Mouse (Mus musculus): ENCODE data around the gene Wfdc10. TPM values are rescaled to one million over a fixed set of nuclear protein-coding genes. Genes with fewer than 3 reads are reported as not detected.
"Not testable (repeated sequence)": the region's sequence is repeated elsewhere in the genome, so short reads cannot be mapped to it uniquely, and the experiment has no call there.

Wfdc10 gene
- not detected in 2 replicates for polyA plus RNA-seq (2014; fragmentation: Nextera tagmentation; extraction: Ambion mirVana)

DNA sequence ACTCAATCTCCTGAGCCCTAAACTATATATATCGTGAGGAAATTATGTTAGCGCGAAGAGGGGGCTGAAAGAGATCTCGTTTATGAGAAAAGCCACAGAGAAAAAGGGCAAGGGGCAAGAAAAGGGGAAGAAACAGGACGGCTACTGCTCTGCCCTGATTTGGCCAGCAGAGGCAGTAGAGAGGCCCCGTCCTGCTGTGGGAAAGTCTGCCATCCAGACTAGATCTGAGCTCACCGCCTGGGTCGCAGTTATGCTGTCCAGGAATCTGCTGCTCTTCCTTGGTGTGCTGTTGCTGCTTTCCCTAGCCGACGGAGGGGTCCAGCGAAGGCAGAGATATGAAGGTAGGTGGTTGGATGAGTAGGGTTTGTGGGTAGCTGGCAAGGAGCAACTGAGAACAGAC, at the start of gene Wfdc10:
Wfdc10 (plus strand) TSS at position 189 of the 400 bp plus-strand sequence.
- DNase-seq (ENCODE audit: low spot score, missing footprints), result peak; percentile 93
- Histone ChIP-seq H3K4me3 (ENCODE audit: low read depth, low read length) (no peak within 1 kb of the TSS), H3K27me3 (ENCODE audit: control insufficient read depth, insufficient read depth, low read length) (no peaks in the 10 kb centered on the region), H3K4me2 (no peak within 1 kb of the TSS), H3K9ac (ENCODE audit: low read length) (no peak within 1 kb of the TSS), H3K4me1 (ENCODE audit: control insufficient read depth, insufficient read depth, low read length) (no peaks in the 10 kb centered on the region), H3K27ac (ENCODE audit: low read depth, low read length) (no peak within 1 kb of the TSS), H3K36me3 (ENCODE audit: control insufficient read depth, insufficient read depth, low read length) (no peaks in the 10 kb centered on the region), H3K9me3 (ENCODE audit: control insufficient read depth, low read length) (no peaks in the 10 kb centered on the region)
- ATAC-seq (ENCODE audit: low FRiP score), result no peak
- WGBS, result 23% methylated on average over 11 of the region's 11 CpGs

DNA sequence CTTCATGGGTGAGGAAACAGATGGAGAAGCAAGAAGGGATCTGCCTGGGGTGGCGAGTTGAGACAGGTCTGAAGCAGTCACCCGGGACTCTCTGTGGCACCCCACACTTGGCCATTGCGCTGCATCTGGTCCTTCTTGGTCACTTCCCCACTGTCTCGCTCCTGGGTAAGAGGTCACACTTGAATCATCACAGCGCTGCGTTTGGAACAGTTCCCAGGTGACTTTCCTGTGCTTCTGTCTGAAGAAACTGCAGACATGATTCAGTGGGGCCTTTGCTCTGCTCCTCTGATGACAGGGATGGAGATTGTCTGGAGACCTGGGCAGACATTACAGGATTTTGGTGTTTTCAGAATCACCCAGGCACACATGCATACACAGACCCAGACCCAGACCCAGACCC, 47.1 kb upstream of the Wfdc10 start:
- ATAC-seq (ENCODE audit: low FRiP score) (no peak), DNase-seq (ENCODE audit: low spot score, missing footprints) (no peak)
- WGBS, result 82% methylated on average over 6 of the region's 6 CpGs
- Histone ChIP-seq H3K36me3 (ENCODE audit: control insufficient read depth, insufficient read depth, low read length) (no peaks in the 10 kb centered on the region), H3K27me3 (ENCODE audit: control insufficient read depth, insufficient read depth, low read length) (no peaks in the 10 kb centered on the region), H3K4me2 (no peak overlapping the region), H3K9ac (ENCODE audit: low read length) (no peak overlapping the region), H3K4me3 (ENCODE audit: low read depth, low read length) (no peak overlapping the region), H3K27ac (ENCODE audit: low read depth, low read length) (no peak overlapping the region), H3K9me3 (ENCODE audit: control insufficient read depth, low read length) (no peaks in the 10 kb centered on the region), H3K4me1 (ENCODE audit: control insufficient read depth, insufficient read depth, low read length) (no peaks in the 10 kb centered on the region)

- H3K27ac ChIP-seq (ENCODE audit: low read depth, low read length); H3K4me1 ChIP-seq (ENCODE audit: control insufficient read depth, insufficient read depth, low read length); H3K4me3 ChIP-seq (ENCODE audit: low read depth, low read length); DNase-seq (ENCODE audit: low spot score, missing footprints); H3K36me3 ChIP-seq (ENCODE audit: control insufficient read depth, insufficient read depth, low read length); H3K9me3 ChIP-seq (ENCODE audit: control insufficient read depth, low read length); H3K9ac ChIP-seq (ENCODE audit: low read length); ATAC-seq (ENCODE audit: low FRiP score); H3K4me2 ChIP-seq; H3K27me3 ChIP-seq (ENCODE audit: control insufficient read depth, insufficient read depth, low read length): not testable (repeated sequence)
- 74% methylated on average over 8 of the region's 8 CpGs for WGBS
Observed at GRCm38 (mm10) chr2:164613471-164613870, 42.4 kb upstream of the Wfdc10 start, which contains the start of the genes Wfdc6b and Wfdc8. TSS of gene Wfdc6b (plus strand) at chr2:164613522. TSS of gene Wfdc8 (minus strand) at chr2:164613626.

DNA sequence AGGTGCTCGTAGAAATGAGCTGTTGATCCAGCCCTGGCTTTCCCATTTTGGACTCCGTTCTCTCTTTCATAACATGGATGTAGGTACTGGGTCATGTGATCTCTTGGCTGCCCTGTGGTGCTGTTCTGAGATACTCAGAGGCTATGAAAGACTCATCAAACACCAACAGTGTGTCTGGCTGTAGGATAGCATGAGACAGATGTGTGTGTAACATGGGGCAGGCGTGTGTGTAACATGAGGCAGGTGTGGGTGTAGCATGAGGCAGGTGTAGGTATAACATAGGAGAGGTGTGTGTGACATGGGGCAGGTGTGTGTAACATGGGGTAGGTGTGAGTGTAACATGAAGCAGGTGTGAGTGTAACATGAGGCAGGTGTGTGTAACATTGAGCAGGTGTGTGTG, 40.5 kb upstream of the Wfdc10 start:
- H3K9ac ChIP-seq (ENCODE audit: low read length), result no peak overlapping the region

DNA sequence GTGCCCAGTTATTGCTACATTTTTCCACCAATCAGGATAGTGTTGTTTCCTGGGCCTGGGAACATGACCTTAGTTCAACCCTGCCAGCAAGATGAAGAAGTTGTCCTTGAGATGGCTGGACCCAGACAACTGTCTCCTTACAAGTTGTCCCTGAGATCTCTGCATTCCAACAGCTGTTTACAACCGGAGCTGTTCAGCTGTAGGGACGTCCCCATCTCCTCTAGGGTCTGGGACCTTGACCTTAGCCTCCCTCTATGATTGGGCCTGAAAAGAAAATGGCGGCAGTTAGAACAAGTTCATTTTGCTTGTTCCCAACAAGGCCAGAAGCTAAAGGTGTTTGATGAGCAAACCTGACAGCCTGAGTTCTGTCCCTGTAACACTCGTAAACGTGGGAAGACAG, 36.8 kb upstream of the Wfdc10 start:
- Histone ChIP-seq H3K4me2 (no peak overlapping the region), H3K27ac (ENCODE audit: low read depth, low read length) (no peak overlapping the region), H3K36me3 (ENCODE audit: control insufficient read depth, insufficient read depth, low read length) (no peaks in the 10 kb centered on the region), H3K9ac (ENCODE audit: low read length) (no peak overlapping the region), H3K9me3 (ENCODE audit: control insufficient read depth, low read length) (no peaks in the 10 kb centered on the region), H3K4me3 (ENCODE audit: low read depth, low read length) (no peak overlapping the region), H3K27me3 (ENCODE audit: control insufficient read depth, insufficient read depth, low read length) (no peaks in the 10 kb centered on the region), H3K4me1 (ENCODE audit: control insufficient read depth, insufficient read depth, low read length) (no peaks in the 10 kb centered on the region)
- DNase-seq (ENCODE audit: low spot score, missing footprints) (no peak), ATAC-seq (ENCODE audit: low FRiP score) (no peak)
- WGBS, result 86% methylated on average over 5 of the region's 5 CpGs

More for the DNA sequence above, 40.5 kb upstream of the Wfdc10 start:
- H3K4me2 ChIP-seq, result no peak overlapping the region
- no peak overlapping the region for H3K27ac ChIP-seq (ENCODE audit: low read depth, low read length)
- no peak for DNase-seq (ENCODE audit: low spot score, missing footprints)
- H3K4me3 ChIP-seq (ENCODE audit: low read depth, low read length), result no peak overlapping the region
- no peaks in the 10 kb centered on the region for H3K36me3 ChIP-seq (ENCODE audit: control insufficient read depth, insufficient read depth, low read length)
- H3K9me3 ChIP-seq (ENCODE audit: control insufficient read depth, low read length), result no peaks in the 10 kb centered on the region
- no peaks in the 10 kb centered on the region for H3K27me3 ChIP-seq (ENCODE audit: control insufficient read depth, insufficient read depth, low read length)
- H3K4me1 ChIP-seq (ENCODE audit: control insufficient read depth, insufficient read depth, low read length), result no peaks in the 10 kb centered on the region
- ATAC-seq (ENCODE audit: low FRiP score), result no peak
- 80% methylated on average over 3 of the region's 3 CpGs for WGBS

DNA sequence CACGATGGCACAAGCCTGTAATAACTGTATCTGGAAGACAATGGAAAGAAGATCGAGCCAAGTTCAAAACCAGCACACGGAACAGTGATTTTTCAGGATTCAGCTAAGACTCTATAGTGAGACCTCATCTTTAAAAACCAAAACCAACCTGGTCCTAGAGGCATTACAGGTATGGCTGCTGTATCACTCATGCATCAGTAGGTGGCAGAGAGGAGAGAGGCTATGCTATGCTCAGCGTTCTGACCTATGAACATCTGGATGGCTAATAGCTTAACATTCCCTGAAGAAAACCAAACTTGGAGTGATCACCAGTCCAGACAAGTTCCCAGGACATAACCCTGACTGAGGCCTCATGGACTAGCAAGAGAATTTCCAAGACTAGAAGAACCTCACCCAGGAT, 34.1 kb upstream of the Wfdc10 start:
- Histone ChIP-seq H3K4me3 (ENCODE audit: low read depth, low read length) (no peak overlapping the region), H3K27me3 (ENCODE audit: control insufficient read depth, insufficient read depth, low read length) (no peaks in the 10 kb centered on the region), H3K36me3 (ENCODE audit: control insufficient read depth, insufficient read depth, low read length) (no peaks in the 10 kb centered on the region), H3K4me2 (no peak overlapping the region), H3K4me1 (ENCODE audit: control insufficient read depth, insufficient read depth, low read length) (no peaks in the 10 kb centered on the region), H3K9me3 (ENCODE audit: control insufficient read depth, low read length) (no peaks in the 10 kb centered on the region), H3K27ac (ENCODE audit: low read depth, low read length) (no peak overlapping the region), H3K9ac (ENCODE audit: low read length) (no peak overlapping the region)
- no peak for DNase-seq (ENCODE audit: low spot score, missing footprints)
- ATAC-seq (ENCODE audit: low FRiP score), result no peak
- 88% methylated on average over 4 of the region's 4 CpGs for WGBS

DNA sequence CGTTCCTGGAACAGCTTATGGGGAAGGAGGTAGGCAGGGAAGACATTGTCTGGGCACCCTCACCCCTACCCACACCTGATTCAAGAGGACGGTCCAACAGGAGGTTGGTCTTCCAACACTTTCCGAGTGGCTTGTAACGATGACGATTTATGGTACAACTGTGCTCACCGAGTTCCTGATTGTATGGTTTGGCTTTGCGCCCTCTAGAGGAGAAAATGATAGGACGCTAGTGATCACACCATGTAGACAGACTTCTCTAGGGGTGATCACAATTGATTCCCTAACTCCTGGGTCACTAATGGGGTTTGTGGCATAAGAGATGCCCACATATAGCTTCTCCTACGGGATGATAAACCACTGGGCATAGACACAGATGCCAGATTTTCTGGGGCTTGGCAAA, 20.6 kb upstream of the Wfdc10 start:
- Histone ChIP-seq H3K4me2 (no peak overlapping the region), H3K9ac (ENCODE audit: low read length) (no peak overlapping the region), H3K36me3 (ENCODE audit: control insufficient read depth, insufficient read depth, low read length) (no peaks in the 10 kb centered on the region), H3K27me3 (ENCODE audit: control insufficient read depth, insufficient read depth, low read length) (no peaks in the 10 kb centered on the region), H3K4me3 (ENCODE audit: low read depth, low read length) (no peak overlapping the region), H3K27ac (ENCODE audit: low read depth, low read length) (no peak overlapping the region), H3K9me3 (ENCODE audit: control insufficient read depth, low read length) (no peaks in the 10 kb centered on the region; the same call in 1 of the 2 replicates), H3K4me1 (ENCODE audit: control insufficient read depth, insufficient read depth, low read length) (no peaks in the 10 kb centered on the region)
- peak; percentile 82 for DNase-seq (ENCODE audit: low spot score, missing footprints)
- 83% methylated on average over 9 of the region's 9 CpGs for WGBS
- ATAC-seq (ENCODE audit: low FRiP score), result no peak

- H3K9ac ChIP-seq (ENCODE audit: low read length), result no peak within 1 kb of the TSS
- H3K9me3 ChIP-seq (ENCODE audit: control insufficient read depth, low read length), result no peaks in the 10 kb centered on the region; the same call in 1 of the 2 replicates
- no peaks in the 10 kb centered on the region for H3K27me3 ChIP-seq (ENCODE audit: control insufficient read depth, insufficient read depth, low read length)
- no peak within 1 kb of the TSS for H3K27ac ChIP-seq (ENCODE audit: low read depth, low read length)
- no peaks in the 10 kb centered on the region for H3K4me1 ChIP-seq (ENCODE audit: control insufficient read depth, insufficient read depth, low read length)
- DNase-seq (ENCODE audit: low spot score, missing footprints), result no peak
- no peak within 1 kb of the TSS for H3K4me3 ChIP-seq (ENCODE audit: low read depth, low read length)
- H3K36me3 ChIP-seq (ENCODE audit: control insufficient read depth, insufficient read depth, low read length), result no peaks in the 10 kb centered on the region
- no peak within 1 kb of the TSS for H3K4me2 ChIP-seq
- ATAC-seq (ENCODE audit: low FRiP score), result no peak
- WGBS, result 85% methylated on average over 3 of the region's 3 CpGs
Observed at GRCm38 (mm10) chr2:164638696-164639095, 17.1 kb upstream of the Wfdc10 start, which contains the start of gene Wfdc16. TSS of gene Wfdc16 (minus strand) at chr2:164638796.

DNA sequence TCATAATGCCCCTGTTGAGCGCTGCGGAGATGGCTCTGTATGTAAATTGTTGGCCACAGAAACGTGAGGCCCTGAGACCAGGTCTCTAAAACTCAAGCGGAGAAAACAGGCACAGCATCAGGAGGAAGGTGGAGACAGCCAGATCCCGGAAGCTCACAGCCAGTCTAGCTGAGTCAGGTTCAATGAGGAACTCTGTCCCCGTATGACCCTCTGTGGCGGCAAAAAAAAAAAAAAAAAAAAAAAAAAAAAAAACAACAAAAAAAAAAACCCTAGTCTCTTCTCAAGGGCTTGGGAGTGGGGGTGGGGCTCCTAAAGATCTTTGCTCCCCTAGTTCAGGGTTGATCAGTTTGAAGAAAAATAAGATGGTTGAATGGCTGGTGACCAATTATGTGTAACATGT, 14.7 kb upstream of the Wfdc10 start:
- H3K9me3 ChIP-seq (ENCODE audit: control insufficient read depth, low read length), result no peaks in the 10 kb centered on the region; the same call in 1 of the 2 replicates
- no peak for ATAC-seq (ENCODE audit: low FRiP score)
- DNase-seq (ENCODE audit: low spot score, missing footprints), result no peak
- no peak overlapping the region for H3K27ac ChIP-seq (ENCODE audit: low read depth, low read length)
- H3K9ac ChIP-seq (ENCODE audit: low read length), result no peak overlapping the region
- H3K4me1 ChIP-seq (ENCODE audit: control insufficient read depth, insufficient read depth, low read length), result no peaks in the 10 kb centered on the region
- no peaks in the 10 kb centered on the region for H3K27me3 ChIP-seq (ENCODE audit: control insufficient read depth, insufficient read depth, low read length)
- H3K4me2 ChIP-seq, result no peak overlapping the region
- WGBS, result 71% methylated on average over 7 of the region's 7 CpGs
- no peaks in the 10 kb centered on the region for H3K36me3 ChIP-seq (ENCODE audit: control insufficient read depth, insufficient read depth, low read length)
- no peak overlapping the region for H3K4me3 ChIP-seq (ENCODE audit: low read depth, low read length)
